Mouse (Mus musculus) erythroblast, adult 5-6 weeks (primary cell): Measurements from ENCODE around the gene Vstm2l. TPM values are rescaled to one million over a fixed set of nuclear protein-coding genes. Genes with fewer than 3 reads are reported as not detected.

Source experiments
- ATAC-seq: replicated peaks from 2 replicates; pipeline ENCODE4 v1.8.0; 2016; ENCODE audit warnings: moderate number of reproducible peaks, mild to moderate bottlenecking, moderate TSS enrichment, inconsistent platforms; ENCODE audit not compliant: poor library complexity, low FRiP score, severe bottlenecking
- total RNA-seq, 2 experiments: library from RNA; stranded (forward) in 1 of 2; stranded (reverse) in 1 of 2; fragments of 150-400 nt in 1 of 2; fragments of 200-764, 138-1000 nt in 1 of 2; gene quantifications; 2 replicates each; pipeline versions ENCODE4 v1.2.3 to v1.2.4; 2015 to 2017; ENCODE audit warnings: low replicate concordance in 2 of 2

The Vstm2l gene
- total RNA-seq, 2 experiments from 2014 or later = not detected

- ATAC-seq = no peak
Observed at GRCm38 (mm10) chr2:157927397-157927796, 12.9 kb downstream of the Vstm2l start.

GRCm38 (mm10) chr2:157927815-157928214 is 13.4 kb downstream of the Vstm2l start:
- no peak for ATAC-seq

- no peak for ATAC-seq
Observed at GRCm38 (mm10) chr2:157932655-157933054, 18.2 kb downstream of the Vstm2l start.

GRCm38 (mm10) chr2:157935444-157936171 is 21.2 kb downstream of the Vstm2l start:
- no peak for ATAC-seq

- no peak for ATAC-seq
Observed at GRCm38 (mm10) chr2:157936676-157937075, 22.2 kb downstream of the Vstm2l start.

GRCm38 (mm10) chr2:157940586-157941185 is 26.2 kb downstream of the Vstm2l start:
- no peak for ATAC-seq

GRCm38 (mm10) chr2:157943514-157944155 is 29.2 kb downstream of the Vstm2l start:
- ATAC-seq = no peak

GRCm38 (mm10) chr2:157944156-157944893 is 29.9 kb downstream of the Vstm2l start:
- ATAC-seq = no peak

- ATAC-seq = no peak
Observed at GRCm38 (mm10) chr2:157953978-157954377, 39.5 kb downstream of the Vstm2l start.

- no peak for ATAC-seq
Observed at GRCm38 (mm10) chr2:157957707-157958108, 43.3 kb downstream of the Vstm2l start.

- no peak for ATAC-seq
Observed at GRCm38 (mm10) chr2:157967856-157968255, 53.4 kb downstream of the Vstm2l start.

GRCm38 (mm10) chr2:157970124-157970523 is 55.7 kb downstream of the Vstm2l start:
- no peak for ATAC-seq

- ATAC-seq = no peak
Observed at GRCm38 (mm10) chr2:157970669-157971068, 56.2 kb downstream of the Vstm2l start.

GRCm38 (mm10) chr2:157974604-157975501 is 60.4 kb downstream of the Vstm2l start:
- no peak for ATAC-seq

- ATAC-seq = no peak
Observed at GRCm38 (mm10) chr2:157975595-157975994, 61.1 kb downstream of the Vstm2l start.

GRCm38 (mm10) chr2:157979241-157979640 is 64.8 kb downstream of the Vstm2l start:
- no peak for ATAC-seq

GRCm38 (mm10) chr2:157982727-157983126 is 68.3 kb downstream of the Vstm2l start:
- ATAC-seq = no peak

- no peak for ATAC-seq
Observed at GRCm38 (mm10) chr2:157983276-157983675, 68.8 kb downstream of the Vstm2l start.

- ATAC-seq = no peak
Observed at GRCm38 (mm10) chr2:157985611-157986010, 71.2 kb downstream of the Vstm2l start.
